Mouse (Mus musculus) spleen, adult 10 weeks (tissue): Measurements from ENCODE around the gene Lamp3. TPM values are rescaled to one million over a fixed set of nuclear protein-coding genes. Genes with fewer than 3 reads are reported as not detected.

Experiments
- polyA plus RNA-seq: library from polyadenylated mRNA; stranded (reverse); fragments of 350-450 nt; fragmentation: Illumina TruSeq; extraction: RNeasy Lipid Tissue Mini Kit (QIAGEN cat#74804); gene quantifications from one replicate; pipeline ENCODE4 v1.2.3, GENCODE M21; 2015; ENCODE audit warnings: low replicate concordance; ENCODE audit not compliant: insufficient read depth

Lamp3 gene
- 1.4 TPM for polyA plus RNA-seq

DNA sequence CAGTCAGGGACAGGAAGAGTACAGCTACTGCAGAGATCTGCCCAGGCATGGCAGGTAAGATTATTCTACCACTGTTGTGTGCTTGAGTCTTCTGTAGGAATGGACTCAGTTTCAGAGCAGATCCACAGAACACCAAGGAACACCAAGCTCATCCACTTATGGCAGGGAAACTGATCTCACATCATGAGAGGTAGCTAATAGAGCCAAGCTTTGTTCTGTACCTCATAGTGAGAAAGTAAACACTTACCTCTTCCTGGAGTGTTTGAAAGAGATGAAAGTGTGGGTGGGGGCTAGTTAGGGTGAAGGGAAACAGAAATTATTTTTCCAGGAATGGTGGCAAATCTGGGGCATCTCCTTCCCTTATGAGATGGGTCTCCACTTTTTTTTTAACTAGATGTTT lies at the start of gene Lamp3:
Lamp3 (minus strand) TSS at position 160 of the 400 bp plus-strand sequence.

DNA sequence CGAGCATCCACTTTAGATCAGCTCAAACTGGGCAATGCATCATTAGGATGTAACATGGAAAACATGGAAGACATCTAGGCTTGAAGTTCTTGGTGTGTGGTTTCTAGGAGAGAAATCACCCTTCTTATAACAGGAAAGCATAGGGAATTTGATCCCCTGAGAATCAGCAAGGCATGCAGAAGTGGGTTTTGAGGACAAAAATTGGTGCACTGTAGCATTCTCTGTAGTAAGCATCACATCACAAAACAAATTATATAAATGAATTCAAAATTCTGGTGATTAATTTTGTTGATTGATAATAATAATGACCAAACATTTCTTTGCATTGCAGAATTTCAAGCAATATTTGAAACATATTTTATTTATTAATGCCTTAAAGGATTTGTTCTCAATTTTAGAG lies 76.4 kb downstream of the Lamp3 start, which contains the start of gene Olfr171:
Olfr171 (minus strand) TSS at position 101 of the 400 bp plus-strand sequence.

DNA sequence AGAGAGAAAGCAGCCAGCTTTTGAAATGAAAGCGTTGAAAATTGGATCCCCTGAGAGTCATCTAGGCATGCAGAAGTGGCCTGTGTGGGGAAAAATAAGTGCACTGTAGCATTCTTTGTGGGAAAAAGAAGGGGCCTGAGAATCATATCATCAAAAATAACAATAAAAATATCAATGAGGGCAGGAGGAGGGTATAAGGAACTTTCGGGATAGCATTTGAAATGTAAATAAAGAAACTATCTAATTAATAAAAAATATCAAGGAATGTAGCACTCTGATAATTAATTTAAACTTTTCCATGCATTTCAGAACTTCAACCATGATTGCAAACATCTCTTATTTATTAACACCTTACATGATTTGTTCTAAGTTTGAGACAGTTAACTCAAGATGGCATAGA lies 94.4 kb downstream of the Lamp3 start, which contains the start of gene Olfr170:
Olfr170 (minus strand) TSS at position 101 of the 400 bp plus-strand sequence.

Other genes starting within 250 kb of the Lamp3 start
- gene Olfr166, start 222.7 kb downstream of the Lamp3 start, polyA plus RNA-seq = 0.32 TPM
- not detected for gene Olfr167, start 184.1 kb downstream of the Lamp3 start, polyA plus RNA-seq
- gene Olfr168, start 170.8 kb downstream of the Lamp3 start, polyA plus RNA-seq = not detected
- gene Olfr169, start 134.6 kb downstream of the Lamp3 start, polyA plus RNA-seq = not detected
- not detected for gene Olfr170, start 94.5 kb downstream of the Lamp3 start, polyA plus RNA-seq
- not detected for gene Olfr171, start 76.5 kb downstream of the Lamp3 start, polyA plus RNA-seq
- gene B3gnt5, start 53.8 kb upstream of the Lamp3 start, polyA plus RNA-seq = 98.7 TPM